Mouse (Mus musculus) lung, embryonic 15.5 days (tissue): ENCODE results near the gene Kars. TPM values are rescaled to one million over a fixed set of nuclear protein-coding genes. Genes with fewer than 3 reads are reported as not detected.

Experiments used
- ATAC-seq: fragments of 200-750 bp; cut with Nextera tagmentation; 2 replicates; pipeline ENCODE4 v1.8.0; 2017; ENCODE audit warnings: moderate number of reproducible peaks, borderline replicate concordance; ENCODE audit not compliant: low FRiP score, low TSS enrichment; ENCODE audit errors: extremely low read depth
- H3K27ac ChIP-seq: fragments of 300-500 bp; sonication (generic); 2 replicates; pipeline ENCODE4 v1.5.1; 2015; ENCODE audit warnings: moderate library complexity, mild to moderate bottlenecking, inconsistent platforms
- H3K27me3 ChIP-seq: fragments of 300-500 bp; sonication (generic); 2 replicates; pipeline ENCODE4 v1.6.1; 2015; ENCODE audit warnings: inconsistent platforms
- H3K36me3 ChIP-seq: fragments of 300-500 bp; sonication (generic); 2 replicates; pipeline ENCODE4 v1.6.1; 2015; ENCODE audit warnings: inconsistent platforms
- H3K4me1 ChIP-seq: fragments of 300-500 bp; sonication (generic); 2 replicates; pipeline ENCODE4 v1.6.1; 2015; ENCODE audit warnings: inconsistent platforms
- H3K4me2 ChIP-seq: fragments of 300-500 bp; sonication (generic); 2 replicates; pipeline ENCODE4 v1.6.1; 2015; ENCODE audit warnings: inconsistent platforms, mild to moderate bottlenecking, moderate library complexity
- H3K4me3 ChIP-seq: fragments of 300-500 bp; sonication (generic); 2 replicates; pipeline ENCODE4 v1.5.1; 2015; ENCODE audit warnings: mild to moderate bottlenecking, inconsistent platforms
- H3K9ac ChIP-seq: fragments of 300-500 bp; sonication (generic); 2 replicates; pipeline ENCODE4 v1.6.1; 2015; ENCODE audit warnings: inconsistent platforms
- H3K9me3 ChIP-seq: fragments of 300-500 bp; sonication (generic); 2 replicates; pipeline ENCODE4 v1.6.1; 2016; ENCODE audit warnings: inconsistent platforms
- WGBS: fragments of 180-500 bp; shearing (Covaris S2); methylation state at CpG from one replicate; pipeline ENCODE4 v1.1.7; 2015; 5-methylcytosine and 5-hydroxymethylcytosine counted together
- polyA plus RNA-seq: library from polyadenylated mRNA; unstranded; fragments of >200 nt; fragmentation: Nextera tagmentation; extraction: Ambion mirVana; gene quantifications from 2 replicates; pipeline ENCODE4 v1.2.1, GENCODE M21; 2015

The Kars gene
- polyA plus RNA-seq, 1 experiment from 2014 or later, result 188 TPM

- Histone ChIP-seq H3K27ac (no peak within 1 kb of the TSS), H3K36me3 (peaks cover 45% of the 10 kb centered on the region), H3K27me3 (no peaks in the 10 kb centered on the region), H3K9ac (no peak within 1 kb of the TSS), H3K4me1 (peaks cover 17% of the 10 kb centered on the region), H3K9me3 (no peaks in the 10 kb centered on the region), H3K4me2 (no peak within 1 kb of the TSS), H3K4me3 (no peak within 1 kb of the TSS)
- ATAC-seq, result no peak
- 89% methylated on average over 11 of the region's 11 CpGs for WGBS
These were observed 3.8 kb upstream of the Kars start, which contains the start of gene Gm6793 for GRCm38 (mm10) chr8:112014936-112015335. Gene Gm6793 (minus strand): TSS chr8:112015036.

- Histone ChIP-seq H3K4me2 (peak overlapping the region; percentile 90), H3K9ac (peak overlapping the region; percentile 88), H3K9me3 (no peaks in the 10 kb centered on the region), H3K27me3 (no peaks in the 10 kb centered on the region), H3K27ac (peak overlapping the region; percentile 86), H3K36me3 (peaks cover 16% of the 10 kb centered on the region; the same call in 1 of the 2 replicates), H3K4me1 (peaks cover 21% of the 10 kb centered on the region), H3K4me3 (peak overlapping the region; percentile 99)
- under 1% methylated on average over 40 of the region's 40 CpGs for WGBS
- ATAC-seq, result peak; percentile 52
These were observed 706 bp upstream of the Kars start for GRCm38 (mm10) chr8:112011816-112012242.

- H3K36me3 ChIP-seq, result peaks cover 10% of the 10 kb centered on the region
- H3K4me1 ChIP-seq, result peaks cover 21% of the 10 kb centered on the region
- no peaks in the 10 kb centered on the region for H3K9me3 ChIP-seq
- H3K4me2 ChIP-seq, result peak overlapping the region; percentile 90
- no peak overlapping the region for H3K9ac ChIP-seq
- no peaks in the 10 kb centered on the region for H3K27me3 ChIP-seq
- ATAC-seq, result no peak
- 88% methylated on average over 7 of the region's 7 CpGs for WGBS
- no peak overlapping the region for H3K27ac ChIP-seq
- peak overlapping the region; percentile 99 for H3K4me3 ChIP-seq
These were observed 1.6 kb downstream of the Kars start for GRCm38 (mm10) chr8:112009558-112009957.

- no peaks in the 10 kb centered on the region for H3K27me3 ChIP-seq
- no peak overlapping the region for H3K4me2 ChIP-seq
- H3K9me3 ChIP-seq, result no peaks in the 10 kb centered on the region
- H3K9ac ChIP-seq, result no peak overlapping the region
- no peak for ATAC-seq
- peaks cover 27% of the 10 kb centered on the region for H3K36me3 ChIP-seq
- no peak overlapping the region for H3K27ac ChIP-seq
- peaks cover 15% of the 10 kb centered on the region for H3K4me1 ChIP-seq
- WGBS, result 91% methylated on average over 2 of the region's 2 CpGs
- no peak overlapping the region for H3K4me3 ChIP-seq
These were observed 3.5 kb downstream of the Kars start for GRCm38 (mm10) chr8:112007669-112008068.

- H3K27ac ChIP-seq, result no peak overlapping the region
- no peaks in the 10 kb centered on the region for H3K27me3 ChIP-seq
- WGBS, result 95% methylated on average over 6 of the region's 6 CpGs
- peaks cover 10% of the 10 kb centered on the region for H3K4me1 ChIP-seq
- H3K36me3 ChIP-seq, result peaks cover 47% of the 10 kb centered on the region
- H3K9ac ChIP-seq, result no peak overlapping the region
- no peak overlapping the region for H3K4me3 ChIP-seq
- H3K4me2 ChIP-seq, result no peak overlapping the region
- no peak for ATAC-seq
- H3K9me3 ChIP-seq, result no peaks in the 10 kb centered on the region
These were observed 5.5 kb downstream of the Kars start for GRCm38 (mm10) chr8:112005601-112006000.

GRCm38 (mm10) chr8:112004754-112005153 lies 6.4 kb downstream of the Kars start:
- peaks cover 56% of the 10 kb centered on the region for H3K36me3 ChIP-seq
- no peak for ATAC-seq
- no peak overlapping the region for H3K27ac ChIP-seq
- no peak overlapping the region for H3K4me2 ChIP-seq
- H3K4me3 ChIP-seq, result no peak overlapping the region
- no peaks in the 10 kb centered on the region for H3K9me3 ChIP-seq
- no peak overlapping the region for H3K9ac ChIP-seq
- no peaks in the 10 kb centered on the region for H3K27me3 ChIP-seq
- peaks cover 2% of the 10 kb centered on the region; the same call in 1 of the 2 replicates for H3K4me1 ChIP-seq

- Histone ChIP-seq H3K4me2 (peak overlapping the region; percentile 76), H3K4me1 (peaks cover 8% of the 10 kb centered on the region), H3K4me3 (no peak overlapping the region; the same call in 1 of the 2 replicates), H3K9ac (no peak overlapping the region), H3K27me3 (no peaks in the 10 kb centered on the region), H3K27ac (no peak overlapping the region), H3K9me3 (no peaks in the 10 kb centered on the region), H3K36me3 (peaks cover 50% of the 10 kb centered on the region)
- WGBS, result 65% methylated on average over 3 of the region's 3 CpGs
- ATAC-seq, result no peak
These were observed 18.5 kb downstream of the Kars start for GRCm38 (mm10) chr8:111992703-111993039.

- no peaks in the 10 kb centered on the region for H3K27me3 ChIP-seq
- H3K4me1 ChIP-seq, result peaks cover 8% of the 10 kb centered on the region
- peak within 1 kb of the TSS; percentile 93 for H3K4me3 ChIP-seq
- peak within 1 kb of the TSS; percentile 76 for H3K4me2 ChIP-seq
- no peaks in the 10 kb centered on the region for H3K9me3 ChIP-seq
- H3K9ac ChIP-seq, result peak within 1 kb of the TSS; percentile 89
- 0 out of 2 replicates have a peak within 1 kb of the TSS, but pooled peaks have one; percentile 15 for H3K27ac ChIP-seq
- peaks cover 49% of the 10 kb centered on the region for H3K36me3 ChIP-seq
- ATAC-seq, result peak; percentile 95
- WGBS, result 4% methylated on average over 33 of the region's 33 CpGs
These were observed 19.0 kb downstream of the Kars start, which contains the start of gene Adat1 for GRCm38 (mm10) chr8:111992013-111992702. Gene Adat1 (minus strand): TSS chr8:111992302.

GRCm38 (mm10) chr8:111991278-111991677 lies 19.8 kb downstream of the Kars start:
- 49% methylated on average over 8 of the region's 8 CpGs for WGBS
- Histone ChIP-seq H3K36me3 (peaks cover 40% of the 10 kb centered on the region), H3K27me3 (no peaks in the 10 kb centered on the region), H3K9ac (peak overlapping the region; percentile 89), H3K4me2 (peak overlapping the region; percentile 76), H3K4me3 (peak overlapping the region; percentile 93), H3K27ac (no peak overlapping the region), H3K4me1 (peaks cover 8% of the 10 kb centered on the region), H3K9me3 (no peaks in the 10 kb centered on the region)
- no peak for ATAC-seq

GRCm38 (mm10) chr8:111989911-111990310 lies 21.2 kb downstream of the Kars start:
- ATAC-seq, result no peak
- no peak overlapping the region for H3K9ac ChIP-seq
- peaks cover 41% of the 10 kb centered on the region for H3K36me3 ChIP-seq
- H3K4me1 ChIP-seq, result peaks cover 8% of the 10 kb centered on the region
- 11% methylated on average over 7 of the region's 7 CpGs for WGBS
- H3K4me3 ChIP-seq, result no peak overlapping the region
- H3K27ac ChIP-seq, result no peak overlapping the region
- H3K9me3 ChIP-seq, result no peaks in the 10 kb centered on the region
- no peaks in the 10 kb centered on the region for H3K27me3 ChIP-seq
- H3K4me2 ChIP-seq, result no peak overlapping the region

GRCm38 (mm10) chr8:111984511-111984910 lies 26.6 kb downstream of the Kars start:
- no peak overlapping the region for H3K4me3 ChIP-seq
- H3K4me2 ChIP-seq, result no peak overlapping the region
- 64% methylated on average over 10 of the region's 10 CpGs for WGBS
- H3K4me1 ChIP-seq, result no peaks in the 10 kb centered on the region
- peaks cover 35% of the 10 kb centered on the region for H3K36me3 ChIP-seq
- no peaks in the 10 kb centered on the region for H3K9me3 ChIP-seq
- ATAC-seq, result no peak
- H3K27ac ChIP-seq, result no peak overlapping the region
- no peak overlapping the region for H3K9ac ChIP-seq
- no peaks in the 10 kb centered on the region for H3K27me3 ChIP-seq

- H3K9me3 ChIP-seq, result no peaks in the 10 kb centered on the region
- H3K4me3 ChIP-seq, result no peak overlapping the region
- WGBS, result 69% methylated on average over 7 of the region's 7 CpGs
- no peaks in the 10 kb centered on the region for H3K27me3 ChIP-seq
- H3K4me2 ChIP-seq, result no peak overlapping the region
- H3K9ac ChIP-seq, result no peak overlapping the region
- no peaks in the 10 kb centered on the region for H3K4me1 ChIP-seq
- no peak for ATAC-seq
- no peak overlapping the region for H3K27ac ChIP-seq
- peaks cover 32% of the 10 kb centered on the region for H3K36me3 ChIP-seq
These were observed 29.0 kb downstream of the Kars start for GRCm38 (mm10) chr8:111982116-111982515.
